Mouse (Mus musculus) forebrain, embryonic 14.5 days (tissue): ENCODE measurements at regions not wholly inside any gene's neighbourhood (a gene's known extent, or its start where the extent isn't known, plus 50 kb on each side); places are given as distances from the start of the nearest gene placed in this dataset.

Source experiments
- ATAC-seq: fragments of 200-750 bp; cut with Nextera tagmentation; 2 replicates; pipeline ENCODE4 v1.8.0; 2017; ENCODE audit warnings: mild to moderate bottlenecking, moderate library complexity
- DNase-seq: peaks from one replicate; pipeline ENCODE4 v3.0.0-alpha.2; 2015; ENCODE audit warnings: low spot score
- H3K27ac ChIP-seq: fragments of 300-500 bp; sonication (generic); 2 replicates; pipeline ENCODE4 v1.5.1; 2014; ENCODE audit warnings: low read depth, mild to moderate bottlenecking, control low read depth, low read length, moderate library complexity
- H3K27me3 ChIP-seq: fragments of 300-500 bp; sonication (generic); replicated peaks from 2 replicates; pipeline ENCODE4 v1.6.1; 2014; ENCODE audit warnings: low read length, control low read depth, mixed read lengths; ENCODE audit not compliant: control insufficient read depth, insufficient read depth
- H3K36me3 ChIP-seq: fragments of 300-500 bp; sonication (generic); 2 replicates; pipeline ENCODE4 v1.6.1; 2014; ENCODE audit warnings: low read length, control low read depth; ENCODE audit not compliant: control insufficient read depth, insufficient read depth
- H3K4me1 ChIP-seq: fragments of 300-500 bp; sonication (generic); 2 replicates; pipeline ENCODE4 v1.6.1; 2014; ENCODE audit warnings: antibody characterized with exemption, low read length, control low read depth; ENCODE audit not compliant: control insufficient read depth, insufficient read depth
- H3K4me2 ChIP-seq: fragments of 300-500 bp; sonication (generic); 2 replicates; pipeline ENCODE4 v1.6.1; 2014; ENCODE audit warnings: mild to moderate bottlenecking, control low read depth, low read length
- H3K4me3 ChIP-seq: fragments of 300-500 bp; sonication (generic); 2 replicates; pipeline ENCODE4 v1.5.1; 2014; ENCODE audit warnings: low read depth, low read length, control low read depth
- H3K9ac ChIP-seq: fragments of 300-500 bp; sonication (generic); 2 replicates; pipeline ENCODE4 v1.6.1; 2014; ENCODE audit warnings: mild to moderate bottlenecking, low read length, control low read depth, moderate library complexity
- H3K9me3 ChIP-seq: fragments of 300-500 bp; sonication (generic); replicated peaks from 2 replicates; pipeline ENCODE4 v1.6.1; 2016; ENCODE audit warnings: low read length, control low read depth, mixed read lengths; ENCODE audit not compliant: control insufficient read depth
- WGBS: fragments of 180-500 bp; shearing (Covaris S2); extraction: QIAGEN DNeasy Blood & Tissue Kit; methylation state at CpG from one replicate; pipeline ENCODE4 v1.1.7; 2014; 5-methylcytosine and 5-hydroxymethylcytosine counted together

DNA sequence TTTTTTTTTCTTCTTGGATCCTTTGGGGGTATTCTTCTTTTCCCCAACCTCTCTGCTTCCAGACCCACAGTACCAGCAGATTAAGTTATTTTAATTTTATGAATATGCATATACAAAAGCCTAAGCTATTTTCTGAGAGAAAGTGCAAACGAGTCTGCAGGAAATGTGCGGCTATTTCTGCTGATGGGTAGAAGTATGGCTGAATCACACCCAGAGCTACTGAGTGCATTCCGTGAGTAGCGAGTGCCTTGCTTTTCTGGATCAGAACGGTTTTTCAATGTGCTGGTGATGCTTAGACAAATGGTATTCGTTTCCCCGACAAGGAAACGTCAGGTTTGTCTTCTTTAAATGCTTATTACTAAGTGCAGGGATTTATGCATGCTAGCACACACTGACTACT is 186.5 kb upstream of the Suclg2 start:
- no peaks in the 10 kb centered on the region for H3K9me3 ChIP-seq
- no peak for DNase-seq
- no peak overlapping the region for H3K4me2 ChIP-seq
- no peak overlapping the region for H3K27ac ChIP-seq
- no peak overlapping the region for H3K4me3 ChIP-seq
- no peak overlapping the region for H3K9ac ChIP-seq
- WGBS = 89% methylated on average over 8 of the region's 8 CpGs
- no peak for ATAC-seq
- H3K4me1 ChIP-seq = no peaks in the 10 kb centered on the region
- H3K36me3 ChIP-seq = no peaks in the 10 kb centered on the region
- H3K27me3 ChIP-seq = no peaks in the 10 kb centered on the region

GRCm38 (mm10) chr6:95921737-95922136 is 191.2 kb upstream of the Fam19a1 start:
- Histone ChIP-seq H3K27ac (no peak overlapping the region), H3K4me1 (no peaks in the 10 kb centered on the region), H3K27me3 (no peaks in the 10 kb centered on the region), H3K9ac (no peak overlapping the region), H3K4me3 (no peak overlapping the region), H3K4me2 (no peak overlapping the region), H3K9me3 (no peaks in the 10 kb centered on the region), H3K36me3 (no peaks in the 10 kb centered on the region)
- DNase-seq = no peak
- ATAC-seq = no peak
- 72% methylated on average over 3 of the region's 3 CpGs for WGBS

- H3K9me3 ChIP-seq = no peaks in the 10 kb centered on the region
- H3K36me3 ChIP-seq = no peaks in the 10 kb centered on the region
- DNase-seq (no peak), ATAC-seq (no peak)
- H3K4me1 ChIP-seq = no peaks in the 10 kb centered on the region
- no peaks in the 10 kb centered on the region for H3K27me3 ChIP-seq
- no peak overlapping the region for H3K9ac ChIP-seq
- H3K4me2 ChIP-seq = no peak overlapping the region
- WGBS = 90% methylated on average over 1 of the region's 1 CpGs
- no peak overlapping the region for H3K27ac ChIP-seq
- no peak overlapping the region for H3K4me3 ChIP-seq
Observed at GRCm38 (mm10) chr6:95934561-95934960, 178.4 kb upstream of the Fam19a1 start.

- H3K9me3 ChIP-seq = no peaks in the 10 kb centered on the region
- no peak overlapping the region for H3K9ac ChIP-seq
- no peaks in the 10 kb centered on the region for H3K4me1 ChIP-seq
- H3K27ac ChIP-seq = no peak overlapping the region
- H3K27me3 ChIP-seq = no peaks in the 10 kb centered on the region
- no peaks in the 10 kb centered on the region for H3K36me3 ChIP-seq
- no peak overlapping the region for H3K4me2 ChIP-seq
- ATAC-seq = no peak
- no peak for DNase-seq
- no peak overlapping the region for H3K4me3 ChIP-seq
- WGBS = 67% methylated on average over 2 of the region's 2 CpGs
Observed at GRCm38 (mm10) chr6:95936504-95936903, 176.4 kb upstream of the Fam19a1 start.

DNA sequence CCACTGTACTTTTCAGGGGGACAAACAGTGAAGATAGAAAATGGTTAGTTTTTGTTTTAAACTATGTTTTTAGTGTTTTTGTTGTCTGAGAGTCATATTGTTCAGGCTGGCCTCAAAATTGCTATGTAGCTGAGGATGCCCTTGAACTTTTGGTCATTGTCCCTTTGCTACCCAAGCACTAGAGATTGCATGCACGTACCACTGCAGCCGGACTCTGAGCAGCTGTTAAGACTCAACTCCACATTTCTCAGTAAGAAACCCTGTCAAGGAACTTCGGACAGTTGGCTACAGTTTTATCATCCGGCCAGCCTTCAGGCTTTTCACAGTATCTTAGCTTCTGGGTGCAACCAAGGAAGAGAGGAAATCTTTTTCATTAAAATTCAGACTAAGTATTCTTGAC is 173.9 kb upstream of the Fam19a1 start:
- WGBS = 87% methylated on average over 4 of the region's 4 CpGs
- Histone ChIP-seq H3K4me2 (no peak overlapping the region), H3K4me3 (no peak overlapping the region), H3K27me3 (no peaks in the 10 kb centered on the region), H3K9me3 (no peaks in the 10 kb centered on the region), H3K36me3 (no peaks in the 10 kb centered on the region), H3K4me1 (no peaks in the 10 kb centered on the region), H3K9ac (no peak overlapping the region), H3K27ac (no peak overlapping the region)
- DNase-seq = no peak
- no peak for ATAC-seq

GRCm38 (mm10) chr6:95960745-95961144 is 152.2 kb upstream of the Fam19a1 start:
- ATAC-seq (peak; percentile 66), DNase-seq (peak; percentile 57)
- H3K4me2 ChIP-seq = no peak overlapping the region
- 50% methylated on average over 1 of the region's 1 CpGs for WGBS
- no peak overlapping the region for H3K27ac ChIP-seq
- no peaks in the 10 kb centered on the region for H3K36me3 ChIP-seq
- H3K9ac ChIP-seq = no peak overlapping the region
- no peaks in the 10 kb centered on the region for H3K9me3 ChIP-seq
- H3K4me1 ChIP-seq = no peaks in the 10 kb centered on the region
- H3K27me3 ChIP-seq = no peaks in the 10 kb centered on the region
- H3K4me3 ChIP-seq = no peak overlapping the region

- H3K9ac ChIP-seq = no peak overlapping the region
- H3K36me3 ChIP-seq = no peaks in the 10 kb centered on the region
- ATAC-seq (no peak), DNase-seq (no peak)
- H3K27me3 ChIP-seq = no peaks in the 10 kb centered on the region
- no peak overlapping the region for H3K27ac ChIP-seq
- WGBS = 73% methylated on average over 2 of the region's 2 CpGs
- H3K4me3 ChIP-seq = no peak overlapping the region
- H3K9me3 ChIP-seq = no peaks in the 10 kb centered on the region
- no peak overlapping the region for H3K4me2 ChIP-seq
- H3K4me1 ChIP-seq = no peaks in the 10 kb centered on the region
Observed at GRCm38 (mm10) chr6:95966231-95966630, 146.7 kb upstream of the Fam19a1 start.

DNA sequence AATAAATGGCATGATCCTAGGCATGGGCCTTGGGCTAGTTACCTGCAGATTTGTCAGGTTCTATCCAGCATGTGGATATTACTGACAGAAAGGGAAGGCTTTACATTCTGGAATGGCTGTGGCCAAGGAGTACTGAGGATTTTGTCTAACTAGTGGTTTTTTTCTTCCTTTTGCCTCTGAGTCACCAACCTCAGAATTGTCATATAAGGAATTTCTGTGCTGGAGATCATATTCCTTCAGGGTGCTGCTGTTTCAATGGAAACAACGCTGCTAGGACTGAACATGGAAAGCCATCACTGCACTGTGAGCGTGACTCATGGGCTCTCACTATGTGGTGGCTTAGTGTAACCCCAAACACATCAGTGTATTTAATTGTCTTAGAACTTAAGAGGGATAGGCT is 137.0 kb upstream of the Fam19a1 start:
- Histone ChIP-seq H3K4me2 (no peak overlapping the region), H3K27me3 (no peaks in the 10 kb centered on the region), H3K4me1 (no peaks in the 10 kb centered on the region), H3K4me3 (no peak overlapping the region), H3K36me3 (no peaks in the 10 kb centered on the region), H3K27ac (no peak overlapping the region), H3K9ac (no peak overlapping the region), H3K9me3 (no peaks in the 10 kb centered on the region)
- ATAC-seq (no peak), DNase-seq (no peak)
- WGBS = 94% methylated on average over 2 of the region's 2 CpGs

- no peaks in the 10 kb centered on the region for H3K27me3 ChIP-seq
- H3K4me2 ChIP-seq = no peak overlapping the region
- DNase-seq = no peak
- no peak overlapping the region for H3K27ac ChIP-seq
- H3K9ac ChIP-seq = no peak overlapping the region
- no peak for ATAC-seq
- WGBS = 97% methylated on average over 2 of the region's 2 CpGs
- no peaks in the 10 kb centered on the region for H3K36me3 ChIP-seq
- no peak overlapping the region for H3K4me3 ChIP-seq
- no peaks in the 10 kb centered on the region for H3K9me3 ChIP-seq
- H3K4me1 ChIP-seq = no peaks in the 10 kb centered on the region
Observed at GRCm38 (mm10) chr6:95997037-95997436, 115.9 kb upstream of the Fam19a1 start.

DNA sequence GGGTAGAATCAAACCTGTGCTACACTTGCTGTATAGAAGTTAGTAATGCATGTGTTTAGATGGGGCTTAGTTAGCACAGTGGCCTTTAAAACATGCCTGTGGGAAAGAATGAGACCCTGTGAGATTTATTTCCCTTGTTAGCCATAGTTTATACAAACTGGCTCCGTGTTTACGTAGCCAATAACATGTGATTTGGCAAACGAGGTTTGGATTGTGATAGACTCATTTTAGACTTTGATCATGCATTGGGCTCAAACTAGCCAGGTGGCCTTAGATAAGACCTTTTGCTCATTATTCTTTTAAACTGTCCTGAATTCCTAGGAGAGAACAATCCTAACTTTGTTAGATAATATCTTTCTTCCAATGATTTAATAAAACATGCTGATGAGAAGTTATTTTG is 115.2 kb upstream of the Fam19a1 start:
- Histone ChIP-seq H3K36me3 (no peaks in the 10 kb centered on the region), H3K9me3 (no peaks in the 10 kb centered on the region), H3K4me3 (no peak overlapping the region), H3K4me2 (no peak overlapping the region), H3K4me1 (no peaks in the 10 kb centered on the region), H3K27ac (no peak overlapping the region), H3K9ac (no peak overlapping the region), H3K27me3 (no peaks in the 10 kb centered on the region)
- ATAC-seq (no peak), DNase-seq (no peak)
- 68% methylated on average over 3 of the region's 3 CpGs for WGBS
